Mouse (Mus musculus): ENCODE results near the gene Slbp. TPM values are rescaled to one million over a fixed set of nuclear protein-coding genes. Genes with fewer than 3 reads are reported as not detected.

The Slbp gene
- 122 and 131 TPM in 2 replicates for total RNA-seq (2017)

- peak; percentile 83 for ATAC-seq (ENCODE audit: extremely low read depth, insufficient number of reproducible peaks, low FRiP score, poor library complexity, severe bottlenecking)
Observed at GRCm38 (mm10) chr5:33651921-33652782, at the start of gene Slbp. TSS of gene Slbp (minus strand) at chr5:33652574.

- no peak for ATAC-seq (ENCODE audit: extremely low read depth, insufficient number of reproducible peaks, low FRiP score, poor library complexity, severe bottlenecking)
Observed at GRCm38 (mm10) chr5:33701832-33702231, 49.5 kb upstream of the Slbp start.

DNA sequence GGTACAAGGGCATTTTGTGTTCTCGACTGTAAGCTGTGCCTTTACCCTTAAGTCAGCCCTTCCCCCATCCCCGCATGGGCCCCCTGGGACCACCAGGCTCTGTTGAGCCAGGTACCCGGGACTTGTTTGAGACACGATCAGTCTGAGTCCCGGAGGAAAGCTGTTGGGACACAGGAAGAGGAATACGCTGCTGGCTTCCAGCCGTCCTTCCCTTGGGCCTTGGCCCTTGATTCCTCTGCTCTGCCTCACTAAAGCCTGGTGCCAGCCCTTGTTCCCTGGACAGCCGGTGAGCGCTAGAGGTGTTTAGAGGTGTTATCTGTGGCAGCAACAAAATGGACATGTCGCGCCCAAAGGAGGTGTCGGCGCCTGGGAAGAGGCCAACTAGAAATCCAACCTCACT, 47.6 kb upstream of the Slbp start:
- ATAC-seq (ENCODE audit: extremely low read depth, insufficient number of reproducible peaks, low FRiP score, poor library complexity, severe bottlenecking) = no peak

DNA sequence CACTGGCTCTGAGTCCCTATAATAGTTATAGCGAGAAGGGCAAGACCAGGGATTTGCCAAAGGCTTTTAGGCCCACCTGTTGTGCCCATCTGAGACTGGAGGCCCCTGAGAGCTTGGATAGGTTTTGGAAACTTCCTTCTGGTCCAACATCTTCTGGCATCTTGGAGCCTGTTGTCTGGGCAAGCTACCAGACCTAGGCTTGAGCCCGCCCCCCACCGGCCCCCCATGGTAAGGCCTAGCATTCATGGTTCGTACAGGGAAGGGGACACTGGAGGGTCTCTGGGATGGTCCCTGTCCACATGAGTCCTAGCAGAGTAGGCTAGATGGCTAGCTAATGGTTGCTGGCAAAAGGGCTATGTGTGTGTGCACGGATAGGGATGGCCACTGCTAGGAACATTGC, 46.3 kb upstream of the Slbp start:
- ATAC-seq (ENCODE audit: extremely low read depth, insufficient number of reproducible peaks, low FRiP score, poor library complexity, severe bottlenecking) = no peak

- ATAC-seq (ENCODE audit: extremely low read depth, insufficient number of reproducible peaks, low FRiP score, poor library complexity, severe bottlenecking) = no peak
Observed at GRCm38 (mm10) chr5:33697947-33698512, 45.7 kb upstream of the Slbp start.

DNA sequence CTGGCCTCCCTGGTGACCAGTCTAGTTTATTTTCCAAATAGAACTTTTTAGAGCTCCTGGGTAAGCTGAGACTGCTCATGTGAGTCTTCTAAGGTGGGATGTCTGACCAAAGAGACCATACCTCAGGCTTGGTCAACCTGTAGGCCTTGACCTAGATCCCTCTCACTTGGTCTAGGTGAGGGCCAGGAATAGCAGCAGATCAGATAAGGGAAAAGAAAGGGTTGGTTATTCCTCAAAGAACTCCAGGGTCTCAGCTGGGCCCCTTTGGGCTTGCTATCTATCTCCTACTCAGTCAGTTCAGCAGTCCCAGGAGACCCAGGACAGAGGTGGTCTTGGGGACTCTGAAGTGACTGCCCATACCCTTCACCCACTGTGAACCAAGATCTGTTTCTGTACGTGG, 45.2 kb upstream of the Slbp start:
- no peak for ATAC-seq (ENCODE audit: extremely low read depth, insufficient number of reproducible peaks, low FRiP score, poor library complexity, severe bottlenecking)

GRCm38 (mm10) chr5:33696430-33696829, 44.1 kb upstream of the Slbp start:
- ATAC-seq (ENCODE audit: extremely low read depth, insufficient number of reproducible peaks, low FRiP score, poor library complexity, severe bottlenecking) = no peak

DNA sequence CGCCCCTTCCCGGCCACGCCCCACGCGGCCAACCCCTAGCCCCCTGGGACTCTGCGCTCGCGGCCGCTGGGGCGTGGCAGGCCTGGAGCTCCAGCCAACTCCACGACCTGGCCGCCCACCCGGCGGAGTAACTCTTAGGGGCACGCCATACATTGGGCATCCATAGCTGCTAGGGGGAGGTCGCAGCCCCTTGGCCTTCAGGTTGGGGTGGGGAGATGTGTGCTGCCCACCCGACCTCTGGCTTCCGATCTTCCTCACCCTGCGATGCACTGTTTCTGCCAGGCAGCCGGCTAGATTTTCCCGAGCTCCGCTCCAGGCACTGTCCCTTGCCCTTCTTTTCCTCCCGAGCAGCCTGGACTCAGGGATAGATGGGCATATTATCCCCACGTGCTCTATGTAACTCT, 43.3 kb upstream of the Slbp start:
- no peak for ATAC-seq (ENCODE audit: extremely low read depth, insufficient number of reproducible peaks, low FRiP score, poor library complexity, severe bottlenecking)

- no peak for ATAC-seq (ENCODE audit: extremely low read depth, insufficient number of reproducible peaks, low FRiP score, poor library complexity, severe bottlenecking)
Observed at GRCm38 (mm10) chr5:33694848-33695717, 42.7 kb upstream of the Slbp start.

DNA sequence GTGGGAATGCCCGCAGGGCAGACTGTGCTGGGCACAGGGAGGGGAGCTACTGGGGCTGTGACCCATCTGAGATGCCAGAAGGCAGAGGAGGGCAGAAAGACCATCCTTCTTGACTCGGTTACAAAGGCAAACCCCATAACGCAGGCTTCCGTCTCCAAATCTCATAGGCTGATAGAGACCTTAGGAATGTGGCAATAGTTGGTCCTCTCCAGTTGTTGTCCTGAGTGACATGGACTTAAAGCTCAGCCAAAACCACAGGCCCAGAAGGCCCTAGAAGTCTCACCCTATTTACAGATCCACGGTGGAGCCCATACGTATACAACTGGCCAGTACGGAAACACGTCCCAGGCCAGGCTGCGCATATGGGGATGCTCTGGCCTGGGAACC, 42.1 kb upstream of the Slbp start:
- no peak for ATAC-seq (ENCODE audit: extremely low read depth, insufficient number of reproducible peaks, low FRiP score, poor library complexity, severe bottlenecking)

DNA sequence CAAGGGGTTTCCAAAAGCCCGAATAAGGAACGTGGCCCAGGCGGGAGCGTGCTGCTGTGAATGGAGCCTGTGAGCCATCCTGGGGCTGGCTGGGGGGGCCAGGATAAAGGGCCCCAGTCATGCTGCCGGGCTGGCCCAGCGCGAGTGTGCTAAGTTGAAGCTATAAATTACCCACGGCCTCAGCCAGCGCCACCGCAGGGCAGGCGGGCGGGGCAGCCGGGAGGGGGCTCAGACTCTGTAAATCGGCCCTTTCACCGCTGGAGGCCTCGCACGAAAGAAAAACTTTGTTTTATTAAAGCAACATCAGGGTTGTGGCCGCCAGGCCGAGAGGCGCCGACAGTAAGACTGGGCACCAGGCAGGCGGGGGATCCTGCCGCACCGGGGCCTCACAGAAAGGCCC, 40.0 kb upstream of the Slbp start:
- ATAC-seq (ENCODE audit: extremely low read depth, insufficient number of reproducible peaks, low FRiP score, poor library complexity, severe bottlenecking) = no peak

DNA sequence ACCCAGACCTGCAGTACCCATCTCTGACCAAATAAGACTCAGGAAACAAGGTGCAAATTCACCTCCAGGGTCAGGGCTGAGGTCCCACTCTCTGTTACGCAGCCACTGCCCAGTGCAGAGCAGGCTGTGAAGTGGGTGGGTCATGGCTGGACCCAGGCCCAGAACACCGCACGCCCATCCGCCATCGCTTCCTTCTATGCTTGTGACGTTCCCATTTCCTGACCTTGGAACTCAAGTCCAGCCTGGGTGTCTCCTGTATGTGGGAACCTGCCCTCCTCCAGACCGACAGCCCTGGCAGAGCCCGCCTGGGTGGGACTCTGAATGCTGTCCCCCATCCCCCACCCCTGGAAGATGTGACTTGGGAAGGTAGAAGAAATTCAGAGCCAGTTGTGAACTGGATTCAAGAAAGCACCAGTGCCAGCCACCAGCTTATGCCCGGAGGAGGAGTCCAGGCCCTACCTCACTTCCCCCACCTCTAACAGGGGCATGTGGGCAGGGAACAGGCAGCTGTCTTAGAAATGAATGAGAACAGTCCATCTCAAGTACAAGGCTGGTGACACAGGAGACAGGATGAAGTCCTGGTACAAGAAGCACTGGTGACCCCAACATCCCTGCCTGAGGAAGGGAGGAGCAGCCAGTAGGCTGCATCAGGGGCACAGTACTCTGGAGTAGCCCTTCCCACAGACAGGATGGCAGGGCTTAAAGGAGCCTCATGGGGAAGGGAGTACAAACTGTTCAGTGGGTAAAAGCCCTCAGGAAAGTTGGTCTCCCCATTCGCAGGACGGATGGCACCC, 37.7 kb upstream of the Slbp start:
- ATAC-seq (ENCODE audit: extremely low read depth, insufficient number of reproducible peaks, low FRiP score, poor library complexity, severe bottlenecking) = no peak

DNA sequence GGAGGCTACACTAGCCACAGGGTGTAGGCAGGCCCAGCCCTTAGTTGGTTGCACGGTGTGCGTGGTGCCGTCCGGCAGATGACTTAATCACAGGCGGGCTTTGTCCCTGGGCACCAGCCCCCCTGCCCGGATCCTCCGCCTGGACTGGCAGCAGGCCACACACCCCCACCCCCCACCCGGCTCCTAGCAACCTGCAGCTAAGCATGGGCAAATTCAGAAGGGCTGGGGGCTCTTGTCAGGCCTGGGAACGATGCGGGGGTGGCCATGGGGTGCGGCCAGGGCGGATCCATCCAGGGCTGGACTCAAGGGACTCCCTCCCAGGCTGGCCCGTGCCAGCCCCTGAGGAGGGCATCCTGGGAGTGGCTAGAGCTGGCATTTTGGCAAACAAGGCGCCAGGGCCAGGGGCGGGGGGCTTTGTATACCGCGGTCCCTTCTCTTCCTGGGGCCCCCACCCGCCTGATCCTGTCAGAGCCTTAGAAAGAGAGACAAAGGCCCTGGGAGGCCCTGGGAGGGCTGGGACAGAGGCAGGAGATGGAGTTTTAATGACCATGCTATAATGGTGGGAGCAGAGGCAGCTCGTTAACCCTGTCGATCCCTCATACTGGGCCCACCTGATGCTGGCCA, 37.0 kb upstream of the Slbp start:
- no peak for ATAC-seq (ENCODE audit: extremely low read depth, insufficient number of reproducible peaks, low FRiP score, poor library complexity, severe bottlenecking)

GRCm38 (mm10) chr5:33688278-33689220, 36.2 kb upstream of the Slbp start:
- no peak for ATAC-seq (ENCODE audit: extremely low read depth, insufficient number of reproducible peaks, low FRiP score, poor library complexity, severe bottlenecking)

- no peak for ATAC-seq (ENCODE audit: extremely low read depth, insufficient number of reproducible peaks, low FRiP score, poor library complexity, severe bottlenecking)
Observed at GRCm38 (mm10) chr5:33687142-33687541, 34.8 kb upstream of the Slbp start.

GRCm38 (mm10) chr5:33684932-33685331, 32.6 kb upstream of the Slbp start:
- no peak for ATAC-seq (ENCODE audit: extremely low read depth, insufficient number of reproducible peaks, low FRiP score, poor library complexity, severe bottlenecking)

DNA sequence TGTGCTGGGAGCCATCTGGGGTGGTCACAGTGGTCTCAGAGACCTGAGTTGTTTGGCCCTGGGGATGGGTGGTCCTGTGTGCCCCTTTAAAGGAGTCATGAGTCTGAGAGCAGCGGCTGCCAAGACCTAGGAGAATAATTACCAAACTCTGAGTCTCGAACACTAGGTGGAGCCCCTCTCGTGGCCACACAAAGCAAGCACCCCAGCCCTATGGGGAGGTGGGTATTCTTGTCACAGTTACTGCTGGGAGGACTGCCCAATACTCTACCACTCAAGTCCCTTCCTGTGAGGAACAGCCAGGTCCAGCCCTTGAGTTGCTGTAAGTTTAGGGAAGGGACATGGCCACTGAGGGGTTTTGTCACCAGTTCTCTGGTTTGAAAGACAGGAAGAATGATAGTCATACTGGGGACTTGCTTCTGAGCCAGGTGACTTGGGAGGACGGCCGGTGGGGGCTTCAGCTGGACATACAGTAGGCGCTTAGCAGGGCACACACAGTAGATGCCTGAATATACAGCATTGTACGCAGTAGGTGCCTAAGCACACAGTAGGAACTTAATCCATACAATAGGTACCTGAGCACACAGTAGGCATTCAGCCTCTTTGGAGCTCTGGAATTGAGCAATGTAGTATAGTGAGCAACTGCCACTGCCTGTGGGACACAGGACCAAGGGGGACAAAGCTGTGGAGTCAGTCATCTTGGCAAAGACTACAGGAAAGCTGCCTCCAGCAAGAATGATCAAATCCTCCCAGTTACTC, 31.7 kb upstream of the Slbp start:
- ATAC-seq (ENCODE audit: extremely low read depth, insufficient number of reproducible peaks, low FRiP score, poor library complexity, severe bottlenecking) = no peak

All from neutrophil, adult 5-6 weeks (primary cell).